Mouse (Mus musculus) kidney, embryonic 15.5 days (tissue): ENCODE results near the gene Gstm6. TPM values are rescaled to one million over a fixed set of nuclear protein-coding genes. Genes with fewer than 3 reads are reported as not detected.
"Not testable (repeated sequence)": the region's sequence is repeated elsewhere in the genome, so short reads cannot be mapped to it uniquely, and the experiment has no call there.

Experiments
- ATAC-seq: fragments of 200-750 bp; cut with Nextera tagmentation; replicated peaks from 2 replicates; pipeline ENCODE4 v1.8.0; 2017; ENCODE audit warnings: moderate TSS enrichment; ENCODE audit not compliant: low FRiP score
- H3K27ac ChIP-seq: fragments of 300-500 bp; sonication (generic); 2 replicates; pipeline ENCODE4 v1.5.1; 2015; ENCODE audit warnings: mild to moderate bottlenecking, inconsistent platforms
- H3K27me3 ChIP-seq: fragments of 300-500 bp; sonication (generic); 2 replicates; pipeline ENCODE4 v1.6.1; 2015; ENCODE audit warnings: inconsistent platforms
- H3K36me3 ChIP-seq: fragments of 300-500 bp; sonication (generic); 2 replicates; pipeline ENCODE4 v1.6.1; 2015; ENCODE audit warnings: inconsistent platforms
- H3K4me1 ChIP-seq: fragments of 300-500 bp; sonication (generic); 2 replicates; pipeline ENCODE4 v1.6.1; 2015; ENCODE audit warnings: inconsistent platforms
- H3K4me2 ChIP-seq: fragments of 300-500 bp; sonication (generic); 2 replicates; pipeline ENCODE4 v1.6.1; 2015; ENCODE audit warnings: moderate library complexity, mild to moderate bottlenecking, inconsistent platforms
- H3K4me3 ChIP-seq: fragments of 300-500 bp; sonication (generic); replicated peaks from 2 replicates; pipeline ENCODE4 v1.5.1; 2015; ENCODE audit warnings: mild to moderate bottlenecking, inconsistent platforms
- H3K9ac ChIP-seq: fragments of 300-500 bp; sonication (generic); 2 replicates; pipeline ENCODE4 v1.6.1; 2015; ENCODE audit warnings: mild to moderate bottlenecking, inconsistent platforms
- H3K9me3 ChIP-seq: fragments of 300-500 bp; sonication (generic); replicated peaks from 2 replicates; pipeline ENCODE4 v1.6.1; 2016; ENCODE audit warnings: inconsistent platforms
- WGBS: fragments of 180-500 bp; shearing (Covaris S2); methylation state at CpG from one replicate; pipeline ENCODE4 v1.1.7; 2015; ENCODE audit warnings: mixed read lengths; 5-methylcytosine and 5-hydroxymethylcytosine counted together
- polyA plus RNA-seq: library from polyadenylated mRNA; unstranded; fragments of >200 nt; fragmentation: Nextera tagmentation; extraction: Ambion mirVana; gene quantifications from 2 replicates; pipeline ENCODE4 v1.2.1, GENCODE M21; 2015

Gstm6 gene
- polyA plus RNA-seq = 7.5 and 8.4 TPM in 2 replicates

DNA sequence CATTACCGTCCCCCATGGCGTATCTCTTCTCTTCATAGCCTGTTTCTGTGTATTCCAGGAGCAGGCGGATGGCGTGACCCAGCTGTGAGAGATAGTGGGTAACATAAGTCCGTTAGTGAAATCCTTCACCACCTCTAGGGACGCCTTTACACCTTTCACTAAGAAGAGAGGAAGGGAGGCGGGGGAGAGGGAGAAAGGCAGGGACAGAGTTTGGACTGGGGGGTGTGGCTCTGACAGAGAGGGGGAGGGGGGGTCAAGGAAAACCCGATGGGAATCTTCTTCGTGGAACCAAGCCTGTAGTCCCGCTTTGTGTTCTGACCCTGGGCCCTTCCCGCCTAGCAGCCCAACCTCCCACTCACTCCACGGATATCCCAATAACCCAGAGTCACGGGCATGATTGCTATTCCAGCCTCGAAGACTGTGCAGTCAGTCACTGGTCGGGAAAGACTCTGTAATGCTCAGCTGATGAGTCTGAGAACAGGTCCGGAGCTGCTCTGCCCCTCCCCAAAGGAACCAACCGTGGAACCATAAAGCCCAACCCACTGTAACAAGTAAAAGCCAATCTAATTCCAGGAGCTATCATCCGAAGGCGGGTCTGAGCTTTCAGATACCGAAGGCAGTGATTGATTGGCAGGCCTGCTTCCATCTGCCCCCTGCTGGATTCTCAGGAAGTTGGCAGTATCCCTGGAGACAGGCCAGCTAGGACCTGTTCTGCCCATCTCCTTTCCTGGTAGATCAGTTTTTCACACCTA is at the start of gene Gstm6:
Gstm6 (minus strand) TSS at position 511 of the 752 bp plus-strand sequence.
- Histone ChIP-seq H3K4me3 (peak within 1 kb of the TSS; percentile 34), H3K4me2 (peak within 1 kb of the TSS; percentile 62), H3K36me3 (no peaks in the 10 kb centered on the region), H3K27me3 (no peaks in the 10 kb centered on the region; the same call in 1 of the 2 replicates), H3K27ac (no peak within 1 kb of the TSS), H3K9me3 (no peaks in the 10 kb centered on the region), H3K9ac (0 out of 2 replicates have a peak within 1 kb of the TSS, but pooled peaks have one; percentile 14), H3K4me1 (peaks cover 10% of the 10 kb centered on the region)
- WGBS = 13% methylated on average over 20 of the region's 20 CpGs
- ATAC-seq = peak; percentile 79

GRCm38 (mm10) chr3:107986041-107986562 is 42.6 kb upstream of the Gstm6 start, which contains the start of gene Gstm2:
Gene Gstm2, minus strand, starts transcription at chr3:107986453.
- Histone ChIP-seq H3K4me3 (peak within 1 kb of the TSS; percentile 34), H3K27me3 (no peaks in the 10 kb centered on the region), H3K27ac (peak within 1 kb of the TSS; percentile 67), H3K9me3 (no peaks in the 10 kb centered on the region), H3K9ac (no peak within 1 kb of the TSS), H3K4me1 (peaks cover 42% of the 10 kb centered on the region), H3K36me3 (no peaks in the 10 kb centered on the region), H3K4me2 (peak within 1 kb of the TSS; percentile 52)
- 29% methylated on average over 8 of the region's 8 CpGs for WGBS
- ATAC-seq = peak; percentile 93

DNA sequence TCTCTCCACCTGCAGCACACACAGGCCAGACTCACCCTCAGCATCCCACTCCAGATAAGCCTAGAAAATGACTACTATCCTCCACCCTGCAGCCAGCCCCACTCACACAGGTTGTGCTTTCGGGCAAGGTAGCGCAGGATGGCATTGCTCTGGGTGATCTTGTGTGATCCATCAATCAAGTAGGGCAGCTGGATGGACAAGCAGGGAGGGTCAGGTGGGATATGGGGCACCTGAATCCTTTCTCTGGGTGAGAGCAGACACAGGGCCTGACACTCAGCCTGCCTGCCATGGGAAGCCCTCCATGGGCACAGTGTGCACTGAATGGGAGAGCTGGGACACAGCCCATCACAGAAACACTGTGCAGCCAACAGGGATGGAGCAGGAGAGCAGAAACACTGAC is 41.6 kb upstream of the Gstm6 start:
- not testable (repeated sequence) for H3K27me3 ChIP-seq, H3K9ac ChIP-seq, H3K9me3 ChIP-seq, ATAC-seq, H3K36me3 ChIP-seq, H3K4me3 ChIP-seq
- Histone ChIP-seq H3K4me2 (peak overlapping the region; percentile 52), H3K27ac (0 out of 2 replicates have a peak overlapping the region, but pooled peaks have one; percentile 67), H3K4me1 (peaks cover 42% of the 10 kb centered on the region)
- WGBS = 94% methylated on average over 2 of the region's 2 CpGs

DNA sequence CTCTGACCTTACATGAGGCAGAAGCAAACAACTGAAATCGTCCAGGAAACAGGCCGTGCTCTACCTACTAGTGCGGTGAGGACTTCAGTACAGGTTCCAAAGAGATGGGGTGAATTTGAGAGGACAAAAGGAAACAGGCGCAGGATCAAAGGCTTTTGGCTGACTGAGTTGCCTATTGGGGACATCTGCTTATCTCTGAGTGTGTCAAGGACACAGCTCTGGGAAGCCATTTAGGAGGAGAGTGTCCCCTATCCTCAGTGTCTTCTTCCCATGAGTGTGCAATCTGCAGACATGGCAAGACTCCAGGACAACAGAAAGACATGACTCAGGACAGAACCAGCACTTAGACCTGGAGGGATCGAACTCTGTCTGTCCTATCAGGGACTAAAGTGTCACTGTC is 40.9 kb upstream of the Gstm6 start:
- Histone ChIP-seq H3K4me3 (no peak overlapping the region), H3K4me2 (no peak overlapping the region), H3K27ac (no peak overlapping the region), H3K4me1 (peaks cover 42% of the 10 kb centered on the region), H3K9ac (no peak overlapping the region), H3K9me3 (no peaks in the 10 kb centered on the region), H3K27me3 (no peaks in the 10 kb centered on the region), H3K36me3 (no peaks in the 10 kb centered on the region)
- WGBS = 87% methylated on average over 5 of the region's 5 CpGs
- ATAC-seq = no peak

DNA sequence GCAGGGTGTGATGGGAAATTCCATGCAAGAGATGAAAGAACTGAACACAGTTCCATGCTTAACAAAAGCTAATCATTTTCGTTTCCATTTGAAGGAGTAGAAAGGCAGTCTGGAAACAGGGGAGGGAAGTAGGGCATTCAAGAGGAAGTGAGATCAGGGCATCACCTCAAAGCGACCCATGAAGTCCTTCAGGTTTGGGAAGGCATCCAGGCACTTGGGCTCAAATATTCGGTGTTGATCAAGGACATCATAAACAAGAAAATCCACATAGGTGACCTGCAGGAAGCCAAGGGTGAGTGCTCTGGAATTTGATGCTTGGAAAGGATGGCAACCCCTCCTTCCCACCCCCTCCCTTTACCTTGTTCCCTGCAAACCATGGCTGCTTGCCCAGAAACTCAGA is 40.2 kb upstream of the Gstm6 start:
- Histone ChIP-seq H3K4me1 (peaks cover 42% of the 10 kb centered on the region), H3K4me2 (no peak overlapping the region), H3K9me3 (no peaks in the 10 kb centered on the region), H3K9ac (no peak overlapping the region), H3K27ac (peak overlapping the region; percentile 25; the same call in 1 of the 2 replicates), H3K36me3 (no peaks in the 10 kb centered on the region), H3K4me3 (no peak overlapping the region), H3K27me3 (no peaks in the 10 kb centered on the region)
- no peak for ATAC-seq
- WGBS = 47% methylated on average over 3 of the region's 3 CpGs

DNA sequence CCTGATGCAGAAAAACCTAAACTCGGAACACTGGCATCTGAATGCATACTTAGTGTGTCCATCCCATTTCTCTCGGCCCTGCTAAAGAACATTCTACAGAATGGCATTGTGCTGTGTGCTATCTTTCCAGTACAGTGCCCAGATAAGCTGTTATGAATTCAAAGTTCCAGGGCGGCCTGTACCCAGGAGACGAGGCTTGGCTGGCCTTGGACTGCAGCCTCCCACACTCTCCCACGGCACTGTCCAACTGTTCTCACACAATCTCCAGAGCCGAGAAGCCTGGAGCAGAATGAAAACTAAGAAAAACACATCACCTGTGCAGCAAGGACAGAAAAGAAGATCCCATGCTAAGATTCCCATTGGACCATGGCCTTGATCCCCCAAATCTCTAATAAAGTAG is 39.2 kb upstream of the Gstm6 start:
- Histone ChIP-seq H3K27me3 (no peaks in the 10 kb centered on the region), H3K4me1 (peaks cover 42% of the 10 kb centered on the region), H3K4me3 (no peak overlapping the region), H3K4me2 (no peak overlapping the region), H3K9me3 (no peaks in the 10 kb centered on the region), H3K9ac (no peak overlapping the region), H3K36me3 (no peaks in the 10 kb centered on the region), H3K27ac (no peak overlapping the region; the same call in 1 of the 2 replicates)
- no peak for ATAC-seq
- 66% methylated on average over 6 of the region's 6 CpGs for WGBS

DNA sequence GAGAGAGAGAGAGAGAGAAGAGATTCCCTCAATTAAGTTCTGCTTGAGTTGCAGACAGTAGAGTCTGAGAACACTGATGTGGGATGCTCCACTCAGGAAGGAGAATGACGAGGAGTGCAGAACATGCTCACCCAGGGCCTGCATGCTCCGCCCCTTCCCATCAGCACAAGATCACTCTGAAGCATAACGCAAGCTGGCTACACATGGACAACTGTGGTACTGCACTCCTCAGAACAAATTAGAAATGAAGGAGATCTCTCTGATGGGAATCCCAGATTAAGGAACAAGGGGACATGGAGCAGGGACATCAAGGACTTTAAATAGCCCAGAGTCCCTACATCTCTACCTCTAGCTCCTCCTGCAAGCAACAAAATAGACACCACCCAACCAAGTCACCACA is 37.7 kb upstream of the Gstm6 start:
- ATAC-seq = no peak

DNA sequence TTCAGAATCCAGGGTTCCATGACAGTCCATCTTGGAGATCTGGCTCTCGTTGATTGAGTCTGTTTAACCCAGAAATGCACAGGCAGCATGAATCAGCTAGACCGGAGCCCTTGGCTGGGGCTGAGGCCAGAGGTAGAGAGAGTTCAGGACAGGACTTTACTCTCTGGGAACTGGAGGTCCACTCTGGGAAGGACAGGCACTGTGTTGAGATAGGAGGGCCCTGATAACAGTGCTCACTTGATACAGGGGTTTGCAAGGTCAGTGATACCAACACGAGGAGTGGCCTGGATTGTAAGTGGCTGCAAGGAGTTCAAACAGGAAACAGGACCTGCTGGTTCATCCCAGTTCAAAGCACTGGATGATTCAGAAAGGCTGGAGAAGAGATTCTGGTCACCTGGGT is 34.1 kb upstream of the Gstm6 start:
- WGBS = 80% methylated on average over 3 of the region's 3 CpGs
- no peak overlapping the region for H3K4me2 ChIP-seq
- H3K27me3 ChIP-seq = no peaks in the 10 kb centered on the region
- H3K9ac ChIP-seq = no peak overlapping the region
- no peaks in the 10 kb centered on the region for H3K9me3 ChIP-seq
- no peak for ATAC-seq
- no peak overlapping the region for H3K4me3 ChIP-seq
- H3K27ac ChIP-seq = no peak overlapping the region
- H3K4me1 ChIP-seq = peaks cover 9% of the 10 kb centered on the region
- no peaks in the 10 kb centered on the region for H3K36me3 ChIP-seq

More for the DNA sequence above, 37.7 kb upstream of the Gstm6 start:
- 68% methylated on average over 3 of the region's 3 CpGs for WGBS
- Histone ChIP-seq H3K9me3 (no peaks in the 10 kb centered on the region), H3K4me2 (no peak overlapping the region), H3K9ac (no peak overlapping the region), H3K4me3 (no peak overlapping the region), H3K27ac (no peak overlapping the region), H3K36me3 (no peaks in the 10 kb centered on the region), H3K27me3 (no peaks in the 10 kb centered on the region), H3K4me1 (peaks cover 38% of the 10 kb centered on the region)

- WGBS = 94% methylated on average over 1 of the region's 1 CpGs
- Histone ChIP-seq H3K9ac (no peak overlapping the region), H3K36me3 (no peaks in the 10 kb centered on the region), H3K9me3 (no peaks in the 10 kb centered on the region), H3K4me3 (no peak overlapping the region), H3K4me1 (no peaks in the 10 kb centered on the region), H3K27ac (no peak overlapping the region), H3K4me2 (no peak overlapping the region), H3K27me3 (no peaks in the 10 kb centered on the region)
- no peak for ATAC-seq
Observed at GRCm38 (mm10) chr3:107974237-107974636, 30.7 kb upstream of the Gstm6 start.

DNA sequence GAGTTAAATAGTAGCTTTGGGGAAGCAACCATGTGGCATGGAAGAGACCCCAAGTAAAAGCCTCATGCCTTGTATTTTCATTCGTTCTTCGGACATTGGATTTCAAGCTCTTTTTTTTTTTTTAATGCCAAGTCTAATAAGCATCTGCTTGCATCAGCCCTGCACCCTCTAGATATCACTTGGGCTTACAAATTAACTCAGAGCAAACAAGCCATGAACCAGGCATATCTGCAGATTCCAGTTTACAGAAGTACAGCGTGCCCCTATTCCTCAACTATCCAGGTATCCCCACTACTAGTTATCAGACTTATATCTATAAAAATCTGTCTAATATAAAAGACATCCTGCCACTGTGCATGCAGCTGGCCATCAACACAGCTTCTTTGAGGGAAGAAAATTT is 28.5 kb upstream of the Gstm6 start:
- no peak overlapping the region for H3K27ac ChIP-seq
- no peaks in the 10 kb centered on the region for H3K9me3 ChIP-seq
- no peak overlapping the region for H3K4me3 ChIP-seq
- H3K9ac ChIP-seq = no peak overlapping the region
- no peaks in the 10 kb centered on the region for H3K36me3 ChIP-seq
- no peaks in the 10 kb centered on the region for H3K27me3 ChIP-seq
- no peak overlapping the region for H3K4me2 ChIP-seq
- no peak for ATAC-seq
- no peaks in the 10 kb centered on the region for H3K4me1 ChIP-seq
- whole genome bisulfite sequencing = 85% methylated on average over 3 of the region's 3 CpGs

DNA sequence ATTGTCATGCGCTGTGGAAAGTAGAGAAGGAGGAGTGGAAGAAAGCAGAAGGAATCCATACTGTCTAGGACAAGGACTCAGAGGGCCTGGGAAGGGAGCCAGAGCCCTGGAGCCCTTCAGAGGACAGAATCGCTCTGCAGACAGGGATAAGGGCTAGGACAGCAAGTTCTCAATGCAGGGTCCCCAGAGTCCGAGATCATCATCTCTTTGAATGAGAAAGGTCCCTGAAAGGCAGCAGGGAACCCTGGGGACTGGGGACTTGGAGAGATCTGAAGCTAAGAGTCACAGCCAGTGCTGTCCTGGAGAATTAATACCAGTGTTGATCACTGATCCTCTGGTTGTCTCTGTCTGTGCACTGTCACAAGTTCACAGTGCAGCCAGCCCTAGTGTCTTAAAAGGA is 27.6 kb upstream of the Gstm6 start:
- H3K9ac ChIP-seq, ATAC-seq: not testable (repeated sequence)
- WGBS = 58% methylated on average over 3 of the region's 3 CpGs

GRCm38 (mm10) chr3:107968724-107969395 is 25.3 kb upstream of the Gstm6 start, which contains the start of gene Gstm3:
Gene Gstm3, minus strand, starts transcription at chr3:107969283.
- H3K4me2 ChIP-seq = no peak within 1 kb of the TSS
- no peak within 1 kb of the TSS for H3K27ac ChIP-seq
- H3K9me3 ChIP-seq = no peaks in the 10 kb centered on the region
- no peaks in the 10 kb centered on the region for H3K27me3 ChIP-seq
- no peak within 1 kb of the TSS for H3K9ac ChIP-seq
- peaks cover 3% of the 10 kb centered on the region; the same call in 1 of the 2 replicates for H3K4me1 ChIP-seq
- WGBS = 49% methylated on average over 13 of the region's 13 CpGs
- no peak within 1 kb of the TSS for H3K4me3 ChIP-seq
- H3K36me3 ChIP-seq = no peaks in the 10 kb centered on the region
- ATAC-seq = no peak

More for the DNA sequence above, 27.6 kb upstream of the Gstm6 start:
- H3K4me3 ChIP-seq, H3K4me1 ChIP-seq, H3K9me3 ChIP-seq, H3K36me3 ChIP-seq, H3K27ac ChIP-seq, H3K27me3 ChIP-seq, H3K4me2 ChIP-seq: not testable (repeated sequence)
